Mouse (Mus musculus) heart, adult 2 months (tissue): ENCODE data around the gene Gm4744.

Experiments used
- CTCF ChIP-seq: fragments of 200-600 bp; IDR thresholded peaks from 2 replicates; pipeline ENCODE4 v1.8.1; 2022; ENCODE audit warnings: antibody characterized with exemption, mild to moderate bottlenecking, moderate library complexity
- EP300 ChIP-seq: fragments of 200-500 bp; IDR thresholded peaks from 2 replicates; pipeline ENCODE4 v1.6.1; 2011; ENCODE audit warnings: low read depth, low read length, control low read depth; ENCODE audit not compliant: insufficient read depth
- POLR2A ChIP-seq: fragments of 200-500 bp; IDR thresholded peaks from 2 replicates; pipeline ENCODE4 v1.6.1; 2011; ENCODE audit warnings: mild to moderate bottlenecking, low read depth, low read length, control low read depth; ENCODE audit not compliant: insufficient read depth

DNA sequence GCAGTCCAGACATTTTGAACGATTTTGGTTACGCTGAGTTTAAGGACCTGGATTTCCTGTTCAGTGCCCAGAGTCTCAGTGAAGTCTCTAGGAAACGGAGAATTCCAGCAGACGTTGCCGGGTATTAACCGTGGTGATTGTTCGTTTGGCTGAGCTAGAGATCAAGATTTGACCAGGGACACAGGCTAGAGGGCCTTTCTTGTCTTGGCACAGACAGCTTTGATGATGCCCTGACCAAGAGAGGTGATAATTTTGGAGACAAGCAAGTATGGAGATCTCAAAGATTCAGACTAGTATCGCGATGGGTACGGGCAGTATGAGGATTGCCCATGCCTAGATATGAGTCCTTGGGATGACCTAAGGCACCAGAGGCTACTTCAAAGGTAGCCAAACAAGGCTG lies 11.2 kb downstream of the Gm4744 start, which contains the start of gene 1700074P13Rik:
- TF ChIP-seq POLR2A (no peak), CTCF (no peak), EP300 (no peak)
